Mouse (Mus musculus): ENCODE data around the gene Xirp2.

- TF ChIP-seq CTCF (IDR thresholded peaks at IDR 0.05; ENCODE audit: insufficient read depth, low read depth, low read length) (no peak), POLR2A (IDR thresholded peaks at IDR 0.05; ENCODE audit: insufficient read depth, low read depth, low read length) (no peak)
Observed at GRCm38 (mm10) chr2:67539426-67539825, 93.6 kb downstream of the Xirp2 start.

Measured in olfactory bulb, adult 2 months (tissue).